Mouse (Mus musculus): ENCODE measurements at regions not wholly inside any gene's neighbourhood (a gene's known extent, or its start where the extent isn't known, plus 50 kb on each side); places are given as distances from the start of the nearest gene placed in this dataset.
A peak's percentile ranks its signal among the peaks of the same experiment; 100 is the strongest.

- DNase-seq: no peak
- intact Hi-C loops (cut with DNase I; ENCODE audit: low total_unique reads): no loop called here
These were observed 60.8 kb downstream of the Rpusd4 start for GRCm38 (mm10) chr9:35328503-35328902.

GRCm38 (mm10) chr9:35330386-35330785, 62.7 kb downstream of the Rpusd4 start:
- DNase-seq: no peak
- intact Hi-C loops (cut with DNase I; ENCODE audit: low total_unique reads): no loop called here

GRCm38 (mm10) chr9:35331241-35331680, 63.6 kb downstream of the Rpusd4 start:
- no peak for DNase-seq
- intact Hi-C loops (cut with DNase I; ENCODE audit: low total_unique reads): no loop called here

GRCm38 (mm10) chr9:35332688-35333630, 65.3 kb downstream of the Rpusd4 start:
- intact Hi-C loops (cut with DNase I; ENCODE audit: low total_unique reads): no loop called here
- no peak for DNase-seq

GRCm38 (mm10) chr9:35333631-35334005, 66.0 kb downstream of the Rpusd4 start:
- intact Hi-C loops (cut with DNase I; ENCODE audit: low total_unique reads): no loop called here

GRCm38 (mm10) chr9:35334536-35334935, 66.9 kb downstream of the Rpusd4 start:
- no peak for DNase-seq
- intact Hi-C loops (cut with DNase I; ENCODE audit: low total_unique reads): no loop called here

More at GRCm38 (mm10) chr9:35333631-35334005, 66.0 kb downstream of the Rpusd4 start:
- DNase-seq: no peak

- intact Hi-C loops (cut with DNase I; ENCODE audit: low total_unique reads): no loop called here
- no peak for DNase-seq
These were observed 67.5 kb downstream of the Rpusd4 start for GRCm38 (mm10) chr9:35335181-35335580.

GRCm38 (mm10) chr9:35335888-35336700, 68.4 kb downstream of the Rpusd4 start:
- intact Hi-C loops (cut with DNase I; ENCODE audit: low total_unique reads): no loop called here
- DNase-seq: no peak

GRCm38 (mm10) chr9:35336701-35337055, 69.0 kb downstream of the Rpusd4 start:
- intact Hi-C loops (cut with DNase I; ENCODE audit: low total_unique reads): no loop called here

GRCm38 (mm10) chr9:35338858-35339257, 71.2 kb downstream of the Rpusd4 start:
- no peak for DNase-seq
- intact Hi-C loops (cut with DNase I; ENCODE audit: low total_unique reads): no loop called here

More at GRCm38 (mm10) chr9:35336701-35337055, 69.0 kb downstream of the Rpusd4 start:
- no peak for DNase-seq

GRCm38 (mm10) chr9:35339492-35340262, 72.0 kb downstream of the Rpusd4 start:
- no peak for DNase-seq
- intact Hi-C loops (cut with DNase I; ENCODE audit: low total_unique reads): no loop called here

GRCm38 (mm10) chr9:35340263-35340573, 72.6 kb downstream of the Rpusd4 start:
- no peak for DNase-seq
- intact Hi-C loops (cut with DNase I; ENCODE audit: low total_unique reads): no loop called here

- intact Hi-C loops (cut with DNase I; ENCODE audit: low total_unique reads): no loop called here
- DNase-seq: peak; percentile 61
These were observed 73.1 kb downstream of the Rpusd4 start for GRCm38 (mm10) chr9:35340811-35341210.

GRCm38 (mm10) chr9:35341386-35341785, 73.7 kb downstream of the Rpusd4 start:
- no peak for DNase-seq
- intact Hi-C loops (cut with DNase I; ENCODE audit: low total_unique reads): no loop called here

GRCm38 (mm10) chr9:35342436-35342835, 74.8 kb downstream of the Rpusd4 start:
- intact Hi-C loops (cut with DNase I; ENCODE audit: low total_unique reads): no loop called here
- no peak for DNase-seq

GRCm38 (mm10) chr9:35343336-35343735, 75.7 kb downstream of the Rpusd4 start:
- intact Hi-C loops (cut with DNase I; ENCODE audit: low total_unique reads): no loop called here
- no peak for DNase-seq

GRCm38 (mm10) chr9:35344374-35344773, 76.6 kb upstream of the Cdon start:
- no peak for DNase-seq
- intact Hi-C loops (cut with DNase I; ENCODE audit: low total_unique reads): no loop called here

- intact Hi-C loops (cut with DNase I; ENCODE audit: low total_unique reads): no loop called here
- no peak for DNase-seq
These were observed 74.5 kb upstream of the Cdon start for GRCm38 (mm10) chr9:35346378-35346777.

- DNase-seq: no peak
- intact Hi-C loops (cut with DNase I; ENCODE audit: low total_unique reads): no loop called here
These were observed 70.8 kb upstream of the Cdon start for GRCm38 (mm10) chr9:35350046-35350552.

GRCm38 (mm10) chr9:35351576-35351975, 69.4 kb upstream of the Cdon start:
- DNase-seq: no peak
- intact Hi-C loops (cut with DNase I; ENCODE audit: low total_unique reads): no loop called here
